Mouse (Mus musculus): Measurements from ENCODE around the gene Gm340. TPM values are rescaled to one million over a fixed set of nuclear protein-coding genes. Genes with fewer than 3 reads are reported as not detected.

The Gm340 gene
- total RNA-seq, 2 experiments from 2014 or later = 9.6 to 11.4 TPM

GRCm38 (mm10) chr19:41606208-41606987 lies 24.2 kb downstream of the Gm340 start:
- intact Hi-C loops (cut with DNase I) = no loop called here
- DNase-seq (ENCODE audit: low spot score in 2 of 2) = peak in 1 of 2 experiments; percentile 50

GRCm38 (mm10) chr19:41611683-41612082 lies 29.5 kb downstream of the Gm340 start:
- intact Hi-C loops (cut with DNase I) = no loop called here
- no peak for DNase-seq (ENCODE audit: low spot score in 2 of 2)

- no peak for DNase-seq (ENCODE audit: low spot score in 2 of 2)
- intact Hi-C loops (cut with DNase I) = no loop called here
Observed at GRCm38 (mm10) chr19:41613325-41614087, 31.3 kb downstream of the Gm340 start.

GRCm38 (mm10) chr19:41615606-41616224 lies 33.5 kb downstream of the Gm340 start:
- no peak for DNase-seq (ENCODE audit: low spot score in 2 of 2)
- intact Hi-C loops (cut with DNase I) = no loop called here

- DNase-seq (ENCODE audit: low spot score in 2 of 2) = no peak
Observed at GRCm38 (mm10) chr19:41616274-41616673, 34.1 kb downstream of the Gm340 start.

GRCm38 (mm10) chr19:41617102-41617501 lies 34.9 kb downstream of the Gm340 start:
- intact Hi-C loops (cut with DNase I) = no loop called here

More at GRCm38 (mm10) chr19:41616274-41616673, 34.1 kb downstream of the Gm340 start:
- intact Hi-C loops (cut with DNase I) = no loop called here

GRCm38 (mm10) chr19:41618153-41618657 lies 36.0 kb downstream of the Gm340 start:
- intact Hi-C loops (cut with DNase I) = no loop called here
- DNase-seq (ENCODE audit: low spot score in 2 of 2) = peak; percentile 31 to 60

More at GRCm38 (mm10) chr19:41617102-41617501, 34.9 kb downstream of the Gm340 start:
- no peak for DNase-seq (ENCODE audit: low spot score in 2 of 2)

GRCm38 (mm10) chr19:41618771-41619385 lies 36.7 kb downstream of the Gm340 start:
- intact Hi-C loops (cut with DNase I) = no loop called here
- no peak for DNase-seq (ENCODE audit: low spot score in 2 of 2)

GRCm38 (mm10) chr19:41620366-41621092 lies 38.4 kb downstream of the Gm340 start:
- intact Hi-C loops (cut with DNase I) = loop anchor here (10.0 kb wide), 1 partner anchor 306 kb away; no protein-coding TSS in a partner anchor
- no peak for DNase-seq (ENCODE audit: low spot score in 2 of 2)

- intact Hi-C loops (cut with DNase I) = loop anchor here (5.0 to 10.0 kb wide), 2 partner anchors 133 to 314 kb away; no protein-coding TSS in a partner anchor
- DNase-seq (ENCODE audit: low spot score in 2 of 2) = no peak
Observed at GRCm38 (mm10) chr19:41628970-41629369, 46.8 kb downstream of the Gm340 start.

- peak; percentile 76 to 77 for DNase-seq (ENCODE audit: low spot score in 2 of 2)
- intact Hi-C loops (cut with DNase I) = loop anchor here (5.0 to 10.0 kb wide), 2 partner anchors 133 to 315 kb away; no protein-coding TSS in a partner anchor
Observed at GRCm38 (mm10) chr19:41629532-41629931, 47.4 kb downstream of the Gm340 start.

GRCm38 (mm10) chr19:41634099-41634498 lies 51.9 kb downstream of the Gm340 start:
- no peak for DNase-seq (ENCODE audit: low spot score in 2 of 2)
- intact Hi-C loops (cut with DNase I) = no loop called here

- no peak for DNase-seq (ENCODE audit: low spot score in 2 of 2)
- intact Hi-C loops (cut with DNase I) = no loop called here
Observed at GRCm38 (mm10) chr19:41634999-41635398, 52.8 kb downstream of the Gm340 start.

Small RNA genes within 50 kb of the gene (microRNA-seq; reads per million reads assigned to microRNA genes)
- 0 reads per million in 2 experiments for gene Mir8091

Other genes with a start within 250 kb of the Gm340 start
- gene Pik3ap1, start 197.3 kb upstream of the Gm340 start, total RNA-seq (2021) = 1 to 10 TPM; 2.2 to 2.5 TPM
- 10 to 100 TPM; 15.0 to 16.4 TPM for gene Lcor, start 99.7 kb upstream of the Gm340 start, total RNA-seq (2021)
- 10 to 100 TPM; 40.9 to 55.5 TPM for gene Slit1, start 161.3 kb downstream of the Gm340 start, total RNA-seq (2021)
- 1 to 10 TPM; 3.0 TPM for gene Arhgap19, start 219.7 kb downstream of the Gm340 start, total RNA-seq (2021)
- gene Frat1, start 247.6 kb downstream of the Gm340 start, total RNA-seq (2021) = 10 to 100 TPM; 11.2 to 14.7 TPM